Mouse (Mus musculus) myocyte (in vitro differentiated cells): ENCODE results near the gene Tubg2. TPM values are rescaled to one million over a fixed set of nuclear protein-coding genes. Genes with fewer than 3 reads are reported as not detected.

ENCODE experiments used
- H3K27me3 ChIP-seq: one replicate; pipeline ENCODE4 v1.6.1; 2011; ENCODE audit not compliant: control insufficient read depth, insufficient read depth, insufficient read length
- H3K36me3 ChIP-seq: one replicate; pipeline ENCODE4 v1.6.1; 2011; ENCODE audit not compliant: control insufficient read depth, insufficient read depth
- H3K4me2 ChIP-seq: one replicate; pipeline ENCODE4 v1.6.1; 2011; ENCODE audit warnings: low read depth, control low read depth
- H3K4me3 ChIP-seq: one replicate; pipeline ENCODE4 v1.5.1; 2011; ENCODE audit warnings: mild to moderate bottlenecking, control low read depth, moderate library complexity
- H3K79me2 ChIP-seq: one replicate; pipeline ENCODE4 v1.6.1; 2011; ENCODE audit not compliant: control insufficient read depth, insufficient read depth
- H3ac ChIP-seq: one replicate; pipeline ENCODE4 v1.6.1; 2011; ENCODE audit not compliant: control insufficient read depth, insufficient read length
- CEBPB ChIP-seq: IDR thresholded peaks from 2 replicates; pipeline ENCODE4 v1.6.1; 2011; ENCODE audit warnings: mild to moderate bottlenecking, moderate library complexity; ENCODE audit not compliant: poor library complexity, insufficient read depth, severe bottlenecking
- E2F4 ChIP-seq: IDR thresholded peaks from one replicate; pipeline ENCODE4 v1.6.1; 2011; ENCODE audit warnings: mild to moderate bottlenecking, control low read depth, moderate library complexity; ENCODE audit not compliant: insufficient read depth
- MAX ChIP-seq: IDR thresholded peaks from one replicate; pipeline ENCODE4 v1.6.1; 2011; ENCODE audit warnings: low read depth, mild to moderate bottlenecking, control low read depth
- MYOD1 ChIP-seq, 3 experiments: IDR thresholded peaks; one replicate each; pipeline ENCODE4 v1.6.1; 2011; ENCODE audit warnings: control low read depth in 2 of 3, low read depth in 2 of 3, mild to moderate bottlenecking in 2 of 3, moderate library complexity in 1 of 3; ENCODE audit not compliant: insufficient read length in 2 of 3, control insufficient read depth in 1 of 3
- MYOG ChIP-seq, 3 experiments: IDR thresholded peaks; one replicate each; pipeline ENCODE4 v1.6.1; 2011; ENCODE audit warnings: control low read depth in 2 of 3, low read depth in 2 of 3, mild to moderate bottlenecking in 2 of 3; ENCODE audit not compliant: insufficient read length in 2 of 3, control insufficient read depth in 1 of 3, insufficient read depth in 1 of 3
- POLR2A ChIP-seq: IDR thresholded peaks from one replicate; pipeline ENCODE4 v1.6.1; 2011; ENCODE audit warnings: low read depth, mild to moderate bottlenecking, control low read depth, moderate library complexity; ENCODE audit not compliant: insufficient read length
- POLR2AphosphoS2 ChIP-seq: IDR thresholded peaks from one replicate; pipeline ENCODE4 v1.6.1; 2011; ENCODE audit warnings: low read depth, control low read depth; ENCODE audit not compliant: insufficient read length
- REST ChIP-seq: IDR thresholded peaks from one replicate; pipeline ENCODE4 v1.6.1; 2011; ENCODE audit warnings: mild to moderate bottlenecking, control low read depth, moderate library complexity; ENCODE audit not compliant: insufficient read depth, insufficient read length
- SRF ChIP-seq: IDR thresholded peaks from one replicate; pipeline ENCODE4 v1.6.1; 2011; ENCODE audit warnings: low read depth; ENCODE audit not compliant: control insufficient read depth, insufficient read length
- TCF12 ChIP-seq: IDR thresholded peaks from one replicate; pipeline ENCODE4 v1.6.1; 2011; ENCODE audit warnings: mild to moderate bottlenecking, control low read depth; ENCODE audit not compliant: poor library complexity, insufficient read depth, severe bottlenecking
- TCF3 ChIP-seq: IDR thresholded peaks from one replicate; pipeline ENCODE4 v1.6.1; 2011; ENCODE audit warnings: low read depth, control low read depth; ENCODE audit not compliant: insufficient read length
- USF1 ChIP-seq: IDR thresholded peaks from one replicate; pipeline ENCODE4 v1.6.1; 2011; ENCODE audit warnings: low read depth, mild to moderate bottlenecking, control low read depth, moderate library complexity
- polyA plus RNA-seq: library from polyadenylated mRNA; unstranded; fragments of >200 nt; fragmentation: generic; extraction: Trizol; gene quantifications from one replicate; pipeline ENCODE4 v1.2.1, GENCODE M21; 2012; ENCODE audit warnings: missing spikeins

The Tubg2 gene
- polyA plus RNA-seq, 1 experiment, result 0.18 TPM

DNA sequence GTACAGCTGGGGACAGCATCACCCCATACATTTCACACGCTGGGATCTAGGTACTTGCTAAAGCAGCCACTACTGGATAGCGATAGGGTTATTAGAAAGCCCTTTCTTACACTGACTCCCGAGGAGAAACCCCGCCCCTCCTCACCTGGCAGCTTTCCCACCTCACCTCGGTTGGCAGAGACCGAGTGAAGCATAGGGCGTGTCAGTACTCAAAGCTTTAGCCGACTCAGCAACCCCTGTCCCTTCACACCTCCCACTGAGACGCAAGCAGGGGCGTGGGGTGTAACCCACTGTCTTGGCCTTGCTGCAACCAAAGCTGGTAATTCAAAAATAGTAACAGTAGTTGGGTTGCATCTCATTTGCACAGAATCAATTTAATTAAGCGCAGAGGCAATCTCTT lies 17.4 kb downstream of the Tubg2 start:
- no peak for TF ChIP-seq TCF12
- no peak for TF ChIP-seq POLR2AphosphoS2
- no peak for TF ChIP-seq SRF
- peak overlapping the region; percentile 99 for H3K4me3 ChIP-seq

GRCm38 (mm10) chr11:101173631-101174388 lies 18.1 kb downstream of the Tubg2 start:
- TF ChIP-seq REST (no peak), MYOD1 (IDR thresholded peaks at IDR 0.05; ENCODE audit: control insufficient read depth in 1 of 3, insufficient read length in 2 of 3, low read depth in 2 of 3) (peak in 2 of 3 experiments; percentile 22 to 57), POLR2A (peak; percentile 43), MAX (peak; percentile 26), TCF3 (no peak), E2F4 (no peak), SRF (peak; percentile 99), USF1 (no peak), TCF12 (no peak), POLR2AphosphoS2 (peak; percentile 51), MYOG (IDR thresholded peaks at IDR 0.05; ENCODE audit: control insufficient read depth in 1 of 3, insufficient read depth in 1 of 3, insufficient read length in 2 of 3, low read depth in 2 of 3) (peak in 2 of 3 experiments; percentile 13 to 64), CEBPB (no peak)
- peak overlapping the region; percentile 87 for H3K4me2 ChIP-seq
- no peaks in the 10 kb centered on the region for H3K27me3 ChIP-seq
- H3K79me2 ChIP-seq, result peaks cover 19% of the 10 kb centered on the region
- peak overlapping the region; percentile 0 for H3ac ChIP-seq
- peak overlapping the region; percentile 99 for H3K4me3 ChIP-seq
- H3K36me3 ChIP-seq, result no peaks in the 10 kb centered on the region

More for the DNA sequence above, 17.4 kb downstream of the Tubg2 start:
- H3K27me3 ChIP-seq, result no peaks in the 10 kb centered on the region
- peaks cover 24% of the 10 kb centered on the region for H3K79me2 ChIP-seq
- peak overlapping the region; percentile 0 for H3ac ChIP-seq
- H3K4me2 ChIP-seq, result peak overlapping the region; percentile 87
- no peaks in the 10 kb centered on the region for H3K36me3 ChIP-seq

DNA sequence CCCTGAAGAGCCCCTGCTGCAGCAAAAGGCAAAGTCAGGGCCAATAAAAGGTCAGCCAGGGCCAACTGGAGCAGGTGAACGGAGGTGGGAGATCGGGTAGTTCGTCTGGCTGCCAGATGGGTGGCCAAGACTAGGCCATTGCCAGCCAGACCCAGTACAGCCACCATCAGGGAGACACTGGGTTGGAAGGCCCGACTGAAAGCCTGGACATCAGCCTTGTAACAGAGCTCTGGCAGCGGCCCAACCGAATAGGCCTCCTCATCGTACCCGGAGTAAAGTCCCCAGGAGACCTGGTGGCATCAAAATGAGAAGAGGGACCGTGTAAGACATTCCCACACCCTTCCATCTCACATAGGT lies 18.7 kb downstream of the Tubg2 start:
- no peak overlapping the region for H3ac ChIP-seq
- peak overlapping the region; percentile 87 for H3K4me2 ChIP-seq
- H3K79me2 ChIP-seq, result peaks cover 14% of the 10 kb centered on the region
- peak overlapping the region; percentile 99 for H3K4me3 ChIP-seq
- TF ChIP-seq POLR2AphosphoS2 (no peak), USF1 (no peak), SRF (no peak), MAX (no peak), REST (no peak), MYOG (IDR thresholded peaks at IDR 0.05; ENCODE audit: control insufficient read depth in 1 of 3, insufficient read depth in 1 of 3, insufficient read length in 2 of 3, low read depth in 2 of 3) (no peak), MYOD1 (IDR thresholded peaks at IDR 0.05; ENCODE audit: control insufficient read depth in 1 of 3, insufficient read length in 2 of 3, low read depth in 2 of 3) (no peak), POLR2A (no peak), E2F4 (no peak), CEBPB (no peak)
- no peaks in the 10 kb centered on the region for H3K27me3 ChIP-seq
- H3K36me3 ChIP-seq, result no peaks in the 10 kb centered on the region

DNA sequence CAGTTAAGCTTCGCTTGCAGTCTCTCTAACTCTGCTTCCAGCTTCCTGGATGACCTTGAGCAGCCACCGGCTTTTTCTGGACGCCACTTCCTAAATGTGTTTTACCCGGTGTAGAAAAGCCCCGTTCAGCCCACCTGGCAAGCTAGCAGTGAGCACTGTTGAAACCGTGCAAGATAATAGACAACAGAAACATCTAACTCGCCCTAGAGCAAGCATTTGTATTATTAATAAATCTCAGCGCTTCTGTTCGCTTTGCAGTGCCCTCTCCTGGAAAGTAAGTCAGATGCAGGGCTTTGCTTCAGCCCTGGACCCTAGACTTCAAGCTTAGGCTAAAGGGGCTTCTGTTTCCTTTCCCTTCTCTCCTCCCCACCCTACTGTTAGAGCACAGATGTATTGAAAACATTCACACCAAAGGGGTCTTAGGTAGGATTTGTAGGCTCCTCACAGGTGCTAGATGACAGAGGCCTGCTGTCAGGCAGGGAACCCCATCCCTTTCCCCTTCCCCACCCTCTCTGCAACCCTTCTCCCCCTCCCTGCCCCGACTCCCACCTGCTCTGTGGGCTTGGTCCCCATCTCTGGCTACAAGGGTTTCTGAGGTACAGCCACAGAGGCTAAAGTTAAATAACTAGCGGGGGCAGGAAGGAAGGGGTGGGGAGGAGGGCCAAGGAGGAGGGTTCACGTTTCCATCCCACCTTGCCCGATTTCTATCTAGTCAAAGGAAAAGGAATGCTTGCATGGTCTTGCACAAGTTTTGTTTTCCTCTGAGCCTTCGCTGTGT lies 19.3 kb downstream of the Tubg2 start, which contains the start of gene Ccr10:
Ccr10 (minus strand) TSS at position 593 of the 778 bp plus-strand sequence.
- TF ChIP-seq TCF12, result no peak
- TF ChIP-seq POLR2AphosphoS2, result no peak
- TF ChIP-seq MYOG (IDR thresholded peaks at IDR 0.05; ENCODE audit: control insufficient read depth in 1 of 3, insufficient read depth in 1 of 3, insufficient read length in 2 of 3, low read depth in 2 of 3), result no peak
- no peak for TF ChIP-seq CEBPB
- no peak for TF ChIP-seq MAX
- no peak for TF ChIP-seq E2F4
- no peak for TF ChIP-seq USF1
- TF ChIP-seq SRF, result no peak
- TF ChIP-seq REST, result no peak
- no peak for TF ChIP-seq MYOD1 (IDR thresholded peaks at IDR 0.05; ENCODE audit: control insufficient read depth in 1 of 3, insufficient read length in 2 of 3, low read depth in 2 of 3)
- no peak for TF ChIP-seq POLR2A
- TF ChIP-seq TCF3, result no peak
- no peak within 1 kb of the TSS for H3ac ChIP-seq
- peak within 1 kb of the TSS; percentile 87 for H3K4me2 ChIP-seq
- no peaks in the 10 kb centered on the region for H3K27me3 ChIP-seq
- H3K4me3 ChIP-seq, result peak within 1 kb of the TSS; percentile 99
- no peaks in the 10 kb centered on the region for H3K36me3 ChIP-seq
- peaks cover 7% of the 10 kb centered on the region for H3K79me2 ChIP-seq

DNA sequence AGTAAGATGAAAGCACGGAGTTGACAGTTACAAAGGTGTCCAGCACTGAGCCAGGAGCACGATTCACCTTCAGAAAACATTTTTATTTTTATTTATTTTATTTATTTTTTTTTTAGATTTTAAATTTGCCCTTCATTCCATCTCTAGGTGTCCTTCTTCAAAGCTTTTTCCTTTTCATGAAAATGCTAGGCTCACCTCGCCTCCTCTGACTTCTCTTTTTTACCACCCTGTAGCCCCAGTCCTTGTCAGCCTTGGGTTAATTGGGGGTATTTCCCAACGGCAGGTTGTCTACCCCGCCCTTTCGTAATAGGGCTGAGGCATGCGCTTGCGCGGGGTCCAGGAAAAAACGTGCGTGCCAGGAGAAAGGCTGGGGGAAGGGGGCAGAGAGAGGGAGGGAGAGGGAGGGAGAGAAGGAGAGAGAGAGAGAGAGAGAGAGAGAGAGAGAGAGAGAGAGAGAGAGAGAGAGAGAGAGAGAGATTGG lies 20.0 kb downstream of the Tubg2 start:
- no peaks in the 10 kb centered on the region for H3K36me3 ChIP-seq
- H3K4me3 ChIP-seq, result no peak overlapping the region
- H3K79me2 ChIP-seq, result peaks cover 2% of the 10 kb centered on the region
- TF ChIP-seq E2F4 (no peak), SRF (no peak), CEBPB (no peak), TCF12 (no peak), TCF3 (no peak), POLR2A (no peak), REST (no peak), POLR2AphosphoS2 (no peak), USF1 (no peak)
- peak overlapping the region; percentile 87 for H3K4me2 ChIP-seq
- no peak overlapping the region for H3ac ChIP-seq
- H3K27me3 ChIP-seq, result no peaks in the 10 kb centered on the region
